Mouse (Mus musculus): ENCODE results near the gene Ceacam2.
"Not testable (repeated sequence)": the region's sequence is repeated elsewhere in the genome, so short reads cannot be mapped to it uniquely, and the experiment has no call there.

GRCm38 (mm10) chr7:25489382-25489781, 50.3 kb downstream of the Ceacam2 start:
- TF ChIP-seq CTCF (IDR thresholded peaks at IDR 0.05; ENCODE audit: low read depth, low read length); POLR2A (IDR thresholded peaks at IDR 0.05; ENCODE audit: extremely low read depth, insufficient read depth, low read length): not testable (repeated sequence)

Measured in liver, adult 2 months (tissue).